Mouse (Mus musculus) embryo, embryonic 9.5 days (tissue): Measurements from ENCODE around the gene Fbxo11.
A peak's percentile ranks its signal among the peaks of the same experiment; 100 is the strongest.

ENCODE experiments used
- DNase-seq: peaks from one replicate; pipeline ENCODE4 v3.0.0-alpha.2; 2017; ENCODE audit errors: extremely low spot score

The Fbxo11 gene

DNA sequence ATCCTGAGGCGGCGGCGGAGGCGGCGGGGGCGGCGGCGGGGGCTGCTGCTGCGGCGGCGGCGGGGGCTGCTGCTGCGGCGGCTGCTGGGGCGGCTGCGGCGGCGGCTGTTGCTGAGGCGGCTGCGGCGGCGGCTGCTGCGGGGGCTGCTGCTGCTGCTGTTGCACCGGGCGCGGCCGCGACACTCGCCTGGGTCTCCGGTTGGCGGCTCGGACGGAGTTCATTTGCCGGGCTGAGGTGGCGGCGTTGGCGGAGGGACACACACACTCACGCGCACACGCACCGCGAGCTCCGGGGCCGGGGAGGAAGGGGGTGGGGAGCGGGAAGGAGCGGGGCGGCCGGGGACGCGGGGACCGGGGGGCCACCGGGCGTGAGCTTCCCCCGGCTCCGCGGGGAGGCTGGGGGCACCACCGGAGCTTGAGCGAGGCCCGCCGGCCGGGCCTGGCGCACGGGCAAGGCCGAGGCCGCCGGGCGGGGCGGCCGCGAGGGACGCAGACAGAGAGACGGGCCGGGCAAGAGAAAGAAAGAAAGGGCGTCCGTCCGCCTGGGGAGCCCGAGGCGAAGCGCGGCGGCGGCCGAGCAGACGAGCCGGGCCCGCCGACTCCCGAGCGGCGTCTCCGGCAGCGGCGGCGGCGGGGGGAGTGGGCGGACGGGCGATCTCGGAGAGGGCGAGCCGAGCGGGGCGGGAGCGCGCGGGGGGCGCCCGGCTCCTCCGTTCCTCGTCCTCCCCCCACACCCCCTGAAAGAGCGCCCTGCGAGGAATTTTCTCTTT is at the start of gene Fbxo11:
TSS of gene Fbxo11 (minus strand) at position 261 of the 770 bp plus-strand sequence.
- DNase-seq, result peak; percentile 58

DNA sequence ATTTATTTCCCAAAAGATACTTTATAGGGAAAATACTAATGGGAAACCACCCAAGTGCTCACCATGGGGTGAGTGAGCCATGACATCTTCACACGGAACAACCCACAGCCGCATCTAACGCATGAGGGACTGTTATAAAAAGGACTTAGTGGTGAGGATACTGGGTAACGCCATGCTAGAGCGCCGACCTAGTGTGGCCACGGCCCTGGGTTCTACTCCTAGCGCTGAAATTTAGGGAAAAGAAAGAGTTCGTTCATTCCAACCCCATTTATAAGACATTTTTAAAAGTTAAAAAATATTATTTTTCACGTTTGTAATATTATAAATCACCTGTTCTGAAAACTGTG is 48.8 kb upstream of the Fbxo11 start:
- no peak for DNase-seq

DNA sequence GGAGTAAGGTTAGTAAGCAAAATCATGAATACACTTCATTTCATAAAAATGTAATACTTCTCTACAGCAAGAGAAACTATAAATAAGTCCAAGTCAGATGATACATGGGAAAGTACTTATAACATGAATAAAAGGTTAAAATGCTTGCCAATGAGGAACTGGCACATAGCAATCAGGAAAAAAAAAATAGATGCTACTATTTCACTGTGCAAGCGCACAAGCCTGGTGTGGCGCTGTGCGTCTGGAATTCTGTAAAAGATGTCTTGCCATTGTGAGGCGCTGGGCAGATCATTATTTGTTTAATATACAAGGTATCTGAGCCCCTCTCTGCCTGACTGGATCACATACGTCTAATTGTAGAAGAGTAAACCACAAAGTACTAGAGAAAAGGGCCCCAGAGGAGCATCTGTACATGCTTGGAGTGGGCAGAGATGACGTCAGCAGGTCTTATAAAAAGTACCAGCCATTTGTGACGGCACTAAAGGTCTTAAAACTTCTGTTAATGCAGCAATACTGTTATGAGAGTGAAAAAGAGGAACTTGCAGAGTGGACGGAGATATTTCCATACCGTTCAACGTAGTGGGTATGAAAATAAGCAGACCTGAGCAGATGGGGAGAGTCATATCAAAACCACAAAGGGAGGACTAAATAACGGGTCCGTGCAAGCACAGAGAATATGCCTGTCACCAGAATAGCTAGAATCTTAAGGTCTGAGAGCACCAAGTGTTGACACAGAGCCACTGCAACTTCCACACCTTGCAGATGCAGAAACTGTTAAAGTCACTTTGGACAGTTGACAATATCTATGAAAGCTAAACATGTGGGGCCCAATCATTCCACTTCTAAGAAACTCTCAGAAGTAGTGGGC is 48.2 kb upstream of the Fbxo11 start:
- no peak for DNase-seq

DNA sequence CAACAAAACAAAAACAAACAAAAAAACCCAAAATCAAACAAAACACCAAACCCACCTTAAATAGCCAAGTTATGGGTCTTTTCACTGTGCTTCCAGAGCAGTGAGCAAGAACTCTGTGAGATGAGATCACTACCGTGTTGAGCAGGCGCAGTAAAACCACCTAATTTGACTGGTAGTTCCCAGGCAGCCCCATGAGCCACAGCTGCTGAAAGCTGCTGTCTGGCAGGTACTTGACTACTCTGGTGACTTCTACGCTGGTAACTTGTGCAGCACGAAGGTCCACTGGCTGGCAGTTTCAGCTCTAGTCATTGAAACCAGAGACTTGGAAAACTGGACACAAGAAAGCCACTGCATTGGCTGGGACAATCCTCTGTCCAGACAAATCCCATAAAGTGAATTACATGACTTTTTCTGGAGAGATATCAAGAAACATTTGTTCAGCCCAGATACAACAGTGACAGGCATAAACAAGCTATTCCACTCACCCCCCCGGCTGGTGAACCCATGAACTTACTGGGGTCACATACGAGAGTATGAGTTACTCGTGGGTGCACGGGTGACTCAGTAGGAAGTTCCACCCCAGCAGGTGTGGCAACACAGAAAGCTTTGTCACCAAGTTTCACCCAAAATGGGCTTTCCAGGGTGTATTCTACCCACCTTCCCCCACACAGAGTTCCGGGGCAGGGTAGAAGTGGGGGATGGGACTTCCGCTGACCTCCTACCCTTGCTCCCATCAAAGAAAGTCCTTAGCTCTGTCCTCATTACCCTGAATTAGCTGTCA is 47.0 kb upstream of the Fbxo11 start:
- no peak for DNase-seq

DNA sequence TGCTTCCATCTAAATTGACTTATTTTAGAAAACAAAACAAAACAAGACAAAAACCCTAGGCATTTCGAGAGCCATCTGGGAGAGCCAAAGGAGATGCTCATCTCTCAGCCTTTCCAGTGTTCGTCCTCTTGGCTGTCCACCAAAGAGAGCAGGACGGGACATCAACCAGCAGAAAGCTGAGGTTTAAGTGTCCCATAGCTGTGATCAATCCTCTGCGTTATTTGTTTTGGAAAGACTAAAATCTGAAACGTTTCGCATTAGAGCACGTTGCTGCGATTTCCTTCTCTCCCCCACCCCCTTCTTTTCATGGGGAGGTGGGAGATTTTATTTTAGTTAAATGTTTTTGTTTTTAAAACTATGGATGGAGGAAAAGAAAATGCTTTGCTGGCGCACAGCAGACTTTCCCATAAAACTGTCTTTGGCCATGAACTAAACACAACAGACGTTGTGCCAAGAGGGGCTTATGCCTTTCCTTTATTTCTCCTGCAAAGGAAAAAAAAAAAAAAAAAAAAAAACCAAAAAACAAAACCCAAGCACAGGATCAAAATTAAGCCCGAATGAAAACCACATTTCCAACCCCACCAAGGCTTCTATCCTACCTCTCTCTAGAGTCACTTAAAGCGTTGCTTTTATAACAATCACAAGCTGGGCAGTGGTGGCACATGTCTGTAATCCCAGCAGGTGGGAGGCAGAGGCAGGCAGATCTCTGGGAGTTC is 46.1 kb upstream of the Fbxo11 start:
- DNase-seq, result no peak

DNA sequence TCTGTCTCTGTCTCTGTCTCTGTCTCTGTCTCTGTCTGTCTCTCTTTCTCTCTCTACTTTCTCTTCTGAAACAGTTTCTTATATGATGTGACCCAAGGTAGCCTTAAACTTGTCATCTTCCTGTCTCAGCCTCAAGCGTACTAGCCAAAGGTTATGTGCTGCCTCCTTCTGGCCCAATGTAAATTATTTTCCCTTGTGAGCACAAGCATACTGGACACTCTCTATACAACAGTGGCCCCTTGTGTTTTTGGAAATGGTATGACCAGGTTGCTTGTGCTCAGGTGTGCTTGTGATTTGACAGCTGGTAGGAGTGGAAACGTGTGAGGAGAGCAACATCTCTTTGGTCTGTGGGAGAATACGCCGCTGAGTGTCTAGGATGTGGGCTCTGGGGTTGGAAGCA is 42.6 kb upstream of the Fbxo11 start:
- no peak for DNase-seq

DNA sequence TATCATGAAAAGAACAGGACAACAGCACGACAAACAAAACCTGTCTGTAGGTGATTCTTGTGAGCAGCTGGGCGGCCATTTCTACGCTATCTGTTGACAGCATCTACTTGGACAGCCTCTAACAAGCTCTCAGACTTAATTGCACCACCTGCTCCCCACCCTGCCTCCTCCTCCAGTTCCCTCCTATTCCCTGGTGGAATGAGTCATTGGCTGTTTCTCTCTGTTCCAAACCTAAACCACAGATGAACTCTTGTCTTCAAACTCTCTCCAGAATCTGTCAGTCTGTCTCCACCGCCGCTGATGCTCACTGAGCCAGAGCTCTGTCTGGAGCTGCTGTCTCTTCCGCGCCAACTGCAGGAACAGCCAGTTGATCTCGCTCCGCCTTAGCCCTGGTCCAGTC is 41.3 kb upstream of the Fbxo11 start:
- no peak for DNase-seq

DNA sequence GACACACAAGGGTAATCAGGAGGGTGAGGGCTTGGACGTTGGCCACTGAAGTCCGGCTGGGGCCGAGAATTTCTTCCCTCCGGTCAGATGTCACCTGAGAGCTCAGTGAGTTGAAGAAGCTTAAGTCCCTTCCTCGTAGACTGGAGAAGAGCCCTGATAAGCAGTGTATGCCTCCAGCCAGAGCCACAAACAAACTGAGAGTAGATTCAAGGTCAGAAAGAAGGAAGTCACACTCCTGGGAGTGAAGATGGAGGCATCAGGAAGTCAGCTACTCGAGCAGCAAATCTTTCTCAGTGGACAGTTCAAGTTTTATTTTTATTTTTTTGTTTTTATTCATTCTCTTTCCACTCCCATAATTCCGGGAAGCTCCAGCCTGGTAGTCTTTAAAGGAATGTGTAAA is 37.5 kb upstream of the Fbxo11 start:
- DNase-seq, result no peak

DNA sequence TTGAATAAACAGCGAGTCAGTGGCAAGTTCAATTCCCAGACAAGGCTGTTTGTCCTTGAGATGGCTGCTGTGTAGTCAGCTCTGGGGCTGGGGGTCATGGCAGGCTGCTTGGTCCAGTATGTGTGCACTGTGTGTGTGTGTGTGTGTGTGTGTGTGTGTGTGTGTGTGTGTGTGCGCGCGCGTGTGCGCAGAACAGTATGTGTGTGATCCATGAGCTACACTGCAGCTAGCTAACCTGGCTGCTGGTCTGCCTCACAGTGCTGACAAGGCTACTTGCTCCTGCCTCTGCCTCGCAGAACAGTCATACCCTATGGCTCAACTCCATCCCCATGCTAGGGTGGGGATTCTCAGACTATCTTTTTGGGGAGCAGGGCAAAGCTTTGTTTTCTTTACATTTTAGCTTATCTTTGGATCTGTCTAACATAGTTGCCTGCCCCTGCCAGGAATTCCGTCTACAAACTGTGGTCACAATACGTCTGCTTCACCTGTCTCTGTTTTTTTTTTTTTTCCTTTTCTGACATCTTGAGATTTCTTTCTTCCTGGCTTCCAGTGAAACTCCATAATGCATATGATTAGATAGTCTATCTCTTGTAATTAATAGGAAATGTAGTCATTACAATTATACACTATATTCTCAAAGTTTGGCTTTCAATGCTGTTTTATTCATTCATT is 33.2 kb upstream of the Fbxo11 start:
- no peak for DNase-seq

DNA sequence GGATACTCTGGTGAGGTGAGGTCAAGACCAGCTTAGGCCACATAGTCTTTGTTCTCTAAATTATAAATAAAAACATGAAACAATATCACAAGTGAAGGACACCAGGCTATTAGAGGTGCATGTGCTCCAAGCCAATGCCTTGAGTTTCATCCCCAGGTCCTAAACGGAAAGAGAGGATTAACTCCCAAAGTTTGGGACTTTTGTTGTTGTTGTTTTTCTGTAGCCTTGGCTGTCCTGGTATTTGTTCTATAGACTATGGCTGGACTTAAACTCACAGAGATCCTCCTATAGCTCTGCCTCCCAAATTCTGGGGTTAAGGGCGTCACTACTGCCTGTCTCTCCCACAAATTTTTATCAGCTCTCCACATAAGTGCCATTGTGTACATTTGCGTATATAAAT is 32.5 kb upstream of the Fbxo11 start:
- DNase-seq, result no peak

DNA sequence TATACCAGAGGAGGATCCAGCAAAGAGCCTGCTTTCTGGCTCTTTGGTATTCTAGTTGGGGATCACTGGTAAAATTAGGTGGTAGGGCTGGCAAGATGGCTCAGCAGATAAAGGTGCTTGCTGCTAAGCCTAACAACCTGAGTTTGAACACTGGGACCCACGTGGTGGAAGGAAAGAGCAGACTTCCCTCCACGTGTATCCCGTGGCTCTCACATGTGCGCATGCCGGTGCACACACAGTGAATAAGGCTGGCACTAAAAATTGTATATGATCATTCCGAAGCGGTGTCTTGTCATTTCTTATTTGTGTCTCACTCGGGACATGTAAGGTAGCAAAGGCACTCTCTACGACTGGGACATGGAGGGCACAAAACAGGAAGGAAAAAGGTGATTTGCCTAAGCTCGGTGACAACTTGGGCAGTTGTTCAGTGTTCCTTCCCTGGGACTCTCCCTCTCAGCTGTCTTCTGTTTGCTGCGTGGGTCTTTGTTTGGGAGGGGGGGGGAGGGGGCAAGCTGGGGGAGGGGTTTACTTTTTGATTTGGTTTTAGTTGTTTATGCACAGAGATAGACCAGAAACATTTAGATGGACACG is 31.8 kb upstream of the Fbxo11 start:
- DNase-seq, result no peak

DNA sequence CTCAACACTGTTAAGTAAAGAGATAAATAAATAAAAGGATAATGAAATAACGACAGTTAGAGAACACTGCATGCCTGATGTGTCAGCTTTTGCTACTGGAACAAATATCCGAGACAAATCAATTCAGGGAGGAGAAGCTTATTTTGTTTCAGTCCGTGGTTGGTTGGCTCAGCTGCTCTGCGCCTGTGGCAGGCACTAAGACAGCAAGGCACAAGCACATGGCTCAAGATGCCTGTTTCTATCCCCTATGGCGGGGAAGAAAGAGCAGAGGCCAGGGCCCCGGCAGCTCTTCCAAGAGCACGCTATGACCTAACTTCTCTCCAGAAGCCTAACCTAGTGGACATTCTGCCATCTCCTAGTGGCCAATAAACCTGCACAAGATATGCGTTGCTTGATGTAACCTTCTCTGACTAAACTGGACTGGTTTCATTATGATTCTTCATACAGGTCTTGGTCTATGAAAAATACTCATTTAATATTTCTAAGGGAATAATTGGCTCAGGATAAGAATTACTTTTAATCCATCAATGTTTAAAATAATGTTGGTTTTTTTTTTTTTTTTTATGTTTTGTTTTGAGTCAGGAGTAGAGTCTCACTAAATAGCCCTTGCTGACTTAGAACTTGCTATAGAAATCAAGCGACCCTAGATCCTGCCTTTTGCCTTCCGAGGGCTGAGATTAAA is 30.6 kb upstream of the Fbxo11 start:
- no peak for DNase-seq

DNA sequence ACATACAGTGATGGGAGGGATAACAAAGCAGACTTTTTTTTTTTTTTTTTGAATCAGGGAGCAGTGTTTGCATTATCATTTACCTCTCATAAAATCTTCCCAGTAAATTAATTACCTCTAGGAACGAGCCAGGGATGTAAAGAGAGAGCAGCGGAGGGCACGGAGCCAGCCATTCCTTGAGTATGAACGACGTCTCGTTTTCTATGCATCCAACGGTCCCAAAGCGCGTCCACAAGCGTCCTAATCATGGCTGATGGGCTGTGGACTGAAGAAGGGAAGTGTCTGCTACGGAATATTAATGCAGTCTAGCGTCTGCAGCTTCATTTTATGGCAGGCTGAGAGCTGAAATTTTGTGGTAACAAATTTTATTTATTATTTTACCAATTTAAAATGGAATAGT is 29.2 kb upstream of the Fbxo11 start:
- DNase-seq, result no peak

DNA sequence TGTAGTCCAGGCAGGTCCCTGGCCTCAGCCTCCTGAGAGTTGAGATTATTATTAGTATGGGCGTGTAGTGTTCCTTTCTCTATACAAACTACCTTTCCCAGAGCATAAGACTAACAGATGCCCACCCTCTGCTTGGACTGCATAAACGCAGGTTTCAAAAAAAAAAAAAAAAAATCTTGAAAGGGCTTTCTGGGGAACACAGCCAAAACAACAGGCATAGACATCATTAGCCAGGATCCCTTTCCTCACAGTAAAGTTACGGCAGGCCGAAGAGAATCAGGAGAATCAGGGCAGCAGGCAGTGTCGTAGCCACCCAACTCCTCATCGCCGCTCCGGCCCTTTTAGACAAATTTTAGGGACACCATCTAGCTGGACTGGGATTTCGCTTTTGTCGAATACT is 28.7 kb upstream of the Fbxo11 start:
- no peak for DNase-seq

DNA sequence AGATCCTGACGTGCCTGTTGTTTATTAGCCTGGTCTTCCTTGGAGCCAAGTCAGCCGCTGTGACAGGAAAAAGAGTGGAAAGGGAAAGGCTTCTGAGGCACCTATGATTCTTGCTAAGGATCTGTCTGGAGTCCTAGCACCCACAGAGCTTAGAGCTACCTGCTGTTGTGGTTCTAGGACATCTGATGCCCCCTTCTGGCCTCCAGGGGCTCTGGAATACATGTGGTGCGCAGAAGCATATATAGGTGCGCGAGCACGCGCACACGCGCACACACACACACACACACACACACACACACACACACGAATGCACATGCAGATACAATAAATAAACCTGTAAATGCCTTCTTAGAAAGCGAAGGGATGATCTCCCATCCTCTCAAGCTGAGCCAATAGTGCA is 20.9 kb upstream of the Fbxo11 start:
- DNase-seq, result no peak

DNA sequence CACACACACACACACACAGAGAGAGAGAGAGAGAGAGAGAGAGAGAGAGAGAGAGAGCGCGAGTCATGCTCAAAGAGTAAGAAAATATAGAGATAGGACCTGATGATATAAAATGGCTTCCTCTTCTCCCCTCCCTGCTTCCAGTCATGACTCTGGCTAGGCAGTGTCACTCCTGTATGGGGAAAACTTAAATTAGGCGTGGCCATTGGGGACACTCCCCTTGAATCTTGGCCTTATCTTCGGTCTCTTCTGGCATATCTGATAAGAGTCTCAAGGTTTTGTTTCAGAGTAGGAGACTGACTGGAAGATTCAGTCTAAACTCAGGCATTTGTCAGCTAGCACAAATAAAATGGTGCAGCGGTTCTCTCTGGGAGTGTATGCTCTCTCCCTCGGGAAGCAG is 16.4 kb upstream of the Fbxo11 start:
- no peak for DNase-seq

DNA sequence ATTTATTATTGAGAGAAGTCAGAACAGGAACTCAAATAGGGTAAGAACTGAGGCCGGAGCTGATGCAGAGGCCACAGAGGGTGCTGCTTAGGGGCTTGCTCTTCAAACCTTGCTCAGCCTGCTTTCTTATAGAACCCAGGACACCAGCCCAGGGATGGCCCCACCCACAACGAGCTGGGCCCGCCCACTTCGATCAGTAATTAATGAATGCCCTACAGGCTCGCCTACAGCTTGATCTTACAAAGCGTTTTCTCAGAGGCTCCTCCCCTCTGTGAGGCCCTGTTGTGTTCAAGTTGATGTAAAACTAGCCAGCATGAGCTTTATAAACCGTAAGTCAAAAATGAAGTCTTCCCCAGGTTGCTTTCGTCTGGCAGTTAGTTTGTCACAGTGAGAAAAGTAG is 14.7 kb upstream of the Fbxo11 start:
- DNase-seq, result no peak

DNA sequence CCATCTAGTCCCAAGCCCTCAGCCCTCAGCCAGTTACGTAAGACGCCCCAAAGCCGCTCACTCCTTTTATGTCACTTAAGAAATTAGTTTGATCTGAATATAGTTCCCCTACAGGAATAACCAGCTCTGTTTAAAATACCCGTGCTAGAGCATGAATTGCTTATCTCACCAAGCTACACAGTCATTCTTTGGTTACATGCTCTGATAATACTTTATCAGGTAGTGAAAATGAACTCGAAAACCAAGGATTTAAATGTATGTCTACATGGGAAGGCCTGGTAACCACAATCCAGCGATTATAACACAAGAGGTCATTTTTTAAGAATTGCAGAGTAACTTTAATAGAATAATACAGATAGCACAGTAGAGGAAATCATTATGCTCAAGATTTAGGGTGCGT is 7.0 kb upstream of the Fbxo11 start:
- no peak for DNase-seq

DNA sequence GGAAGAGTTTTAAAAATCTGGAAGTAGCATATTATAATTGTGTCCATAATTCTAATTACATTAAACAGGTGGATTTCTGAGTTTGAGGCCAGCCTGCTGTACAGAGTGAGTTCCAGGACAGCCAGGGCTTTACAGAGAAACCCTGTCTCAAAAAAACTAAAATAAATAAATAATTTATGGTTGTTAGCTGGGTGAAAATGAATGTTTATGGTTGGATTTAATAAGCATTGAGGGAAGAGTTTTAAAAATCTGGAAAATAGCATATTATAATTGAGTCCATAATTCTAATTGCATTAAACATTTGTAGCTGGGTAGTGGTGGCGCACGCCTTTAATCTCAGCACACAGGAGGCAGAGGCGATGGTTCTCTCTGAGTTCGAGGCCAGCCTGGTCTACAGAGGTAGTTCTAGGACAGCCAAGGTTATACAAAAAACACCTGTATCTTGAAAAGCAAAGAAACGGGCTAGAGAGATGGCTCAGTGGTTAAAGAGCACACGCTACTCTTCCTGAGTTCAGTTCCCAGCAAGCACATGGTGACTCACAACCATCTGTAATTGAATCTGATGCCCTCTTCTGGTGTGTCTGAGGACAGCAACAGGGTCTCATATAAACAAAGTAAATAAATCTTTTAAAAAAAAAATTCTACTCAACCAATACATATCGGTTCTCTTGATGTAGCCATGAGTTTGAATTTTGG is 3.1 kb upstream of the Fbxo11 start:
- no peak for DNase-seq
